Mouse (Mus musculus) embryonic facial prominence, embryonic 15.5 days (tissue): ENCODE data around the gene Mbd5. TPM values are rescaled to one million over a fixed set of nuclear protein-coding genes. Genes with fewer than 3 reads are reported as not detected.
"Not testable (repeated sequence)": the region's sequence is repeated elsewhere in the genome, so short reads cannot be mapped to it uniquely, and the experiment has no call there.

Experiments
- ATAC-seq: fragments of 200-750 bp; cut with Nextera tagmentation; 2 replicates; pipeline ENCODE4 v1.8.0; 2017; ENCODE audit warnings: low read depth, moderate TSS enrichment; ENCODE audit not compliant: insufficient number of reproducible peaks, low FRiP score, low TSS enrichment
- H3K27ac ChIP-seq: fragments of 300-500 bp; sonication (generic); replicated peaks from 2 replicates; pipeline ENCODE4 v1.5.1; 2015; ENCODE audit warnings: mild to moderate bottlenecking, inconsistent platforms
- H3K27me3 ChIP-seq: fragments of 300-500 bp; sonication (generic); 2 replicates; pipeline ENCODE4 v1.6.1; 2015; ENCODE audit warnings: inconsistent platforms
- H3K36me3 ChIP-seq: fragments of 300-500 bp; sonication (generic); 2 replicates; pipeline ENCODE4 v1.6.1; 2015; ENCODE audit warnings: mild to moderate bottlenecking, inconsistent platforms
- H3K4me1 ChIP-seq: fragments of 300-500 bp; sonication (generic); 2 replicates; pipeline ENCODE4 v1.6.1; 2015; ENCODE audit warnings: inconsistent platforms
- H3K4me2 ChIP-seq: fragments of 300-500 bp; sonication (generic); replicated peaks from 2 replicates; pipeline ENCODE4 v1.6.1; 2015; ENCODE audit warnings: mild to moderate bottlenecking, inconsistent platforms
- H3K4me3 ChIP-seq: fragments of 300-500 bp; sonication (generic); replicated peaks from 2 replicates; pipeline ENCODE4 v1.5.1; 2015; ENCODE audit warnings: mild to moderate bottlenecking, inconsistent platforms
- H3K9ac ChIP-seq: fragments of 300-500 bp; sonication (generic); 2 replicates; pipeline ENCODE4 v1.6.1; 2015; ENCODE audit warnings: inconsistent platforms
- H3K9me3 ChIP-seq: fragments of 300-500 bp; sonication (generic); replicated peaks from 2 replicates; pipeline ENCODE4 v1.6.1; 2016; ENCODE audit warnings: inconsistent platforms
- WGBS: fragments of 180-500 bp; shearing (Covaris S2); methylation state at CpG from one replicate; pipeline ENCODE4 v1.1.7; 2015; 5-methylcytosine and 5-hydroxymethylcytosine counted together
- polyA plus RNA-seq: library from polyadenylated mRNA; unstranded; fragments of >200 nt; fragmentation: Nextera tagmentation; extraction: Ambion mirVana; gene quantifications from 2 replicates; pipeline ENCODE4 v1.2.1, GENCODE M21; 2015

Gene Mbd5
- polyA plus RNA-seq, 1 experiment from 2014 or later: 28.4 TPM

- Histone ChIP-seq H3K9ac (no peak overlapping the region), H3K4me2 (no peak overlapping the region), H3K4me3 (no peak overlapping the region), H3K27me3 (no peaks in the 10 kb centered on the region), H3K4me1 (no peaks in the 10 kb centered on the region), H3K36me3 (no peaks in the 10 kb centered on the region), H3K27ac (no peak overlapping the region), H3K9me3 (no peaks in the 10 kb centered on the region)
- 94% methylated on average over 3 of the region's 3 CpGs for WGBS
- no peak for ATAC-seq
Observed at GRCm38 (mm10) chr2:49169766-49170165, 220.5 kb downstream of the Mbd5 start.

GRCm38 (mm10) chr2:49177015-49177414, 227.7 kb downstream of the Mbd5 start:
- Histone ChIP-seq H3K4me3 (no peak overlapping the region), H3K27me3 (no peaks in the 10 kb centered on the region), H3K9ac (no peak overlapping the region), H3K4me2 (no peak overlapping the region), H3K4me1 (no peaks in the 10 kb centered on the region), H3K9me3 (no peaks in the 10 kb centered on the region), H3K27ac (no peak overlapping the region), H3K36me3 (no peaks in the 10 kb centered on the region)
- no peak for ATAC-seq
- 86% methylated on average over 3 of the region's 3 CpGs for WGBS

DNA sequence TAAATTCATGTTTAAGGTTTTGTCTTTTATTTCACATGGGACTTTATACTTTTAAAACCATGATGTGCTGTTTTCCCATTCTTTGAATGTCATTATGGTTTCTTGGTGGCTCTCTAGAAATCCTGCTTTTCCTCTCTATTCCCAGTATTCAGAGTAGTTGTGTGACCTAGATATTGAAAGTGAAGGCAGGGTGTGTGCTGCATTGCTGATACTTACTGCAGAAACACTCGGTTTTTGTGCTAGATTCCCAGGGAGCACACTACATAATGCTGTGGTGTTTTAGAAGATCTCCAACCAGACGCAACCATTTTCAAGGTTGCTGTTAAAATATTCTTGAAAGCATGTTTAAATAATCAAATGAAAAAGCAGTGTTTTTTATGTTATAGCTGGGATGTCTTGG, 241.7 kb downstream of the Mbd5 start:
- ATAC-seq: no peak
- 81% methylated on average over 2 of the region's 2 CpGs for WGBS

GRCm38 (mm10) chr2:49191695-49192094, 242.4 kb downstream of the Mbd5 start:
- no peaks in the 10 kb centered on the region for H3K4me1 ChIP-seq
- no peaks in the 10 kb centered on the region for H3K27me3 ChIP-seq
- no peaks in the 10 kb centered on the region for H3K9me3 ChIP-seq
- H3K9ac ChIP-seq: no peak overlapping the region
- no peak overlapping the region for H3K4me3 ChIP-seq
- H3K36me3 ChIP-seq: no peaks in the 10 kb centered on the region
- H3K27ac ChIP-seq: no peak overlapping the region
- no peak for ATAC-seq
- H3K4me2 ChIP-seq: no peak overlapping the region
- 91% methylated on average over 3 of the region's 3 CpGs for WGBS

More for the DNA sequence above, 241.7 kb downstream of the Mbd5 start:
- Histone ChIP-seq H3K9me3 (no peaks in the 10 kb centered on the region), H3K27ac (no peak overlapping the region), H3K9ac (no peak overlapping the region), H3K4me1 (no peaks in the 10 kb centered on the region), H3K4me2 (no peak overlapping the region), H3K27me3 (no peaks in the 10 kb centered on the region), H3K4me3 (no peak overlapping the region), H3K36me3 (no peaks in the 10 kb centered on the region)

GRCm38 (mm10) chr2:49204081-49204480, 254.8 kb downstream of the Mbd5 start:
- no peak overlapping the region for H3K4me2 ChIP-seq
- H3K27me3 ChIP-seq: no peaks in the 10 kb centered on the region
- H3K27ac ChIP-seq: no peak overlapping the region
- no peak for ATAC-seq
- H3K9me3 ChIP-seq: no peaks in the 10 kb centered on the region
- no peaks in the 10 kb centered on the region for H3K4me1 ChIP-seq
- no peak overlapping the region for H3K4me3 ChIP-seq
- WGBS: 53% methylated on average over 1 of the region's 1 CpGs
- no peaks in the 10 kb centered on the region for H3K36me3 ChIP-seq
- H3K9ac ChIP-seq: no peak overlapping the region

DNA sequence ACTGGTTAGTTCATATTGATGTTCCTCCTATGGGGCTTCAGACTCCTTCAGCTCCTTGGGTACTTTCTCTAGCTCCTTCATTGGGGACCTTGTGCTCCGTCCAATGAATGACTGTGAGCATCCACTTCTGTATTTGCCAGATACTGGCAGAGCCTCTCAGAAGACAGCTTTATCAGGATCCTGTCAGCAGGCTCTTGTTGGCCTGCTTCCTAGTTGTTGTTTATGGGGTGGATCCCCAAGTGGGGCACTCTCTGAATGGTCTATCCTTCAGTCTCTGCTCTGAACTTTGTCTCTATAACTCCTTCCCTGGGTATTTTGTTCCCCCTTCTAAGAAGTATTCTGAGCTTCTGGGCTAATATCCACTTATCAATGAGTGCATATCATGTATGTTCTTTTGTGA, 256.4 kb downstream of the Mbd5 start:
- H3K27me3 ChIP-seq, H3K4me3 ChIP-seq, H3K4me2 ChIP-seq, ATAC-seq, H3K36me3 ChIP-seq, H3K9ac ChIP-seq, H3K4me1 ChIP-seq, H3K27ac ChIP-seq, H3K9me3 ChIP-seq: not testable (repeated sequence)
- WGBS: 96% methylated on average over 1 of the region's 1 CpGs

DNA sequence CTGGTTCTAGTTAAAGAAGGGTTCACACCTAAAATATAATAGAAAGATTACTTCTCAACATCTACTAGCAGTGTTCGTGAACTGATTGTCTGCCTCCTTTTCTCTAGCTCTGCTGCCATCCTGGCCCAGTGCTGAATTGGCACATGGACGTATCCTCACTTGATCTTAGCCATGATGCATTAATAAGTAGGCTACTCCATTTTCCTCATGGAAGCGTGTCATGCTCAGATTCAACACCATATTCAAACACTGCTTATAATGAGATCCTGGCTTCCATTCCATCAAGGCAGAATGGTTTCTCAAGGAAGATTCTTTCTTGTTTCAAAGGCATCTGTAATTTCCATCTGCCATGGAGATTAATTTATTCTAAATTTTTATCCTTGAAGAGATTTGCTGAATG, 260.0 kb downstream of the Mbd5 start:
- no peaks in the 10 kb centered on the region for H3K9me3 ChIP-seq
- no peak overlapping the region for H3K4me3 ChIP-seq
- H3K4me2 ChIP-seq: no peak overlapping the region
- WGBS: 91% methylated on average over 3 of the region's 3 CpGs
- H3K4me1 ChIP-seq: no peaks in the 10 kb centered on the region
- H3K36me3 ChIP-seq: no peaks in the 10 kb centered on the region
- ATAC-seq: no peak
- no peaks in the 10 kb centered on the region for H3K27me3 ChIP-seq
- H3K9ac ChIP-seq: no peak overlapping the region
- no peak overlapping the region for H3K27ac ChIP-seq

DNA sequence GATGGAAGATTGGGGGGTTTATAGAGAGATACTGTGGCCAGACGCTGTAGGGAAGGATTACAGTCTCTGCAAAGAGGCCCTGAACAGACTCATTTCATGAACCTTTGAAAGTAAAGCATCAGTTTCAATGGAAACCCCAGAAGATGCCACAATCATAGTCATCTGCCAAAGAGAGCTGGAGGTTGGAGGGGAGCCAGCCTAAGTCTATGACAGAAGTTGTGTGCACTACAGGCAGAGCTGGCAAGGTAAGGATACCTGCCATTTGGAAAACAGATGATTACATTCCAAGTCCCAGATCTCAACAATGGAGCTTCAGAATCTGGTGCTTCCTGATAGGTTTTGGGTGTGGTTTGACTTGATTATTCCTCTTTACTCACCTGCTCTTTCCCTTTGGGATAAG, 261.1 kb downstream of the Mbd5 start:
- Histone ChIP-seq H3K4me3 (no peak overlapping the region), H3K27me3 (no peaks in the 10 kb centered on the region), H3K27ac (no peak overlapping the region), H3K9me3 (no peaks in the 10 kb centered on the region), H3K36me3 (no peaks in the 10 kb centered on the region), H3K4me2 (no peak overlapping the region), H3K9ac (no peak overlapping the region), H3K4me1 (no peaks in the 10 kb centered on the region)
- no peak for ATAC-seq
- 89% methylated on average over 1 of the region's 1 CpGs for WGBS

DNA sequence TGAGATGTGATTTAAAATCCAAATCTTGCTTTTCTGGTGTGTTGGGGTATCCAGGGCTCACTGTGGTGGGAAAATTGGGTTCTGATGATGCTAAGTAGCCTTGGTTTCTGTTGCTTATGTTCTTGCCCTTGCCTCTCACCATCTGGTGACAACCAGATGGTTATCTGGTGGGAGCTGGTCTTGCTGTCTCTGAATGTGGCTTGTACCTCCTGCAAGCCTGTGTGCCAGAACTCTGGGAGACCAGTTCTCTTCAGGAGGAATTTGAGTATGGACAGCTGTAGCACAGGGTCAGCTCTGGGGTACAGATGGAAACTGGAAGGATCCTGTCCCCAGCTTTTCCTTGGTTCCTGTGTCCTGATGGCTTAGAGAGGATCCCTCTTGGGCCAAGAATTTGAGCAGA, 280.4 kb downstream of the Mbd5 start:
- H3K4me1 ChIP-seq: no peaks in the 10 kb centered on the region
- no peak for ATAC-seq
- H3K27me3 ChIP-seq: no peaks in the 10 kb centered on the region

DNA sequence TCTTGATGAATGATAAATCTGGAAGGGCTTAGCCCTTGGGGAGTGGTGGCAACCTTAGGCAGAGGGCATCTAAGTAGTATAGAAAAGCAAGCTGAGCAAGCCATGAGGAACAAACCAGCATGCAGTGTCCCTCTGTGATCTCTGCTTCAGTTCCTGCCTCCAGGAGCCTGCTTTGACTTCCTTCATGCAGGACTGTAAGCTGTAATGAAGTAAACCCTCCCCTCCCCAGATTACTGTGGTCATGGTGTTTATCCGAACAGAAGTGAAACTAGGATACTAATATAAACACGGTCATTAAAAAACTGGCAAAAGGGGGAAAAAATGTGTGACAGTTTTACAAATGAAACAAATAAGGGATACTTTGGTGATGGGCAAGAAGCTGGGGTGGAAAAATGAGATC, 284.8 kb downstream of the Mbd5 start:
- Histone ChIP-seq H3K4me2 (no peak overlapping the region), H3K36me3 (0 out of 2 replicates have a peak, but pooled peaks cover 3% of the 10 kb centered on the region), H3K4me1 (no peaks in the 10 kb centered on the region), H3K27ac (no peak overlapping the region), H3K9me3 (no peaks in the 10 kb centered on the region), H3K9ac (no peak overlapping the region), H3K27me3 (no peaks in the 10 kb centered on the region), H3K4me3 (no peak overlapping the region)
- no peak for ATAC-seq
- WGBS: 58% methylated on average over 2 of the region's 2 CpGs

More for the DNA sequence above, 280.4 kb downstream of the Mbd5 start:
- Histone ChIP-seq H3K9ac (no peak overlapping the region), H3K4me3 (no peak overlapping the region), H3K4me2 (no peak overlapping the region), H3K36me3 (no peaks in the 10 kb centered on the region), H3K27ac (no peak overlapping the region), H3K9me3 (no peaks in the 10 kb centered on the region)

DNA sequence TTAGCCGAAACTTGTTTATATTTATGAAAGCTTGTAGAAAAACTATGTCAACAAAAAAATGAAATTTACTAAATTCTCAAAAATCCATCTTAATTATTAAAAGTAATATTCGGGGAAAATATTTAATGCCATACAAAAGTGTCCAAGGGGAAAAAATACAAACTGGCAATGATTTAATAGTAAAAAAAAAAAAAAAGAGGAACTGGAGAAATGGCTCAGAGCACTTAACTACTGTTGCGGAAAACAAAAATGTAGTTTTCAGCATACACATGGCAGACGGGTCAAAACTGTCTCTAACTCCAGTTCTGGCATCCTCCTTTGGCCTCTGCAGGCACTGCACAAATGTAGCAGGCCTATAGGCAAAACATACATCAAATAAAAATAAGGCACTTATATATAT, 292.4 kb downstream of the Mbd5 start:
- H3K9ac ChIP-seq: no peak overlapping the region
- 81% methylated on average over 4 of the region's 4 CpGs for WGBS

GRCm38 (mm10) chr2:49264092-49264491, 314.8 kb downstream of the Mbd5 start:
- no peaks in the 10 kb centered on the region for H3K4me1 ChIP-seq
- no peak overlapping the region for H3K4me2 ChIP-seq
- no peak overlapping the region for H3K4me3 ChIP-seq
- no peak overlapping the region for H3K9ac ChIP-seq
- H3K27me3 ChIP-seq: no peaks in the 10 kb centered on the region
- H3K27ac ChIP-seq: no peak overlapping the region
- H3K36me3 ChIP-seq: no peaks in the 10 kb centered on the region
- ATAC-seq: no peak
- H3K9me3 ChIP-seq: no peaks in the 10 kb centered on the region
- WGBS: 73% methylated on average over 2 of the region's 2 CpGs

More for the DNA sequence above, 292.4 kb downstream of the Mbd5 start:
- no peak overlapping the region for H3K4me2 ChIP-seq
- H3K9me3 ChIP-seq: no peaks in the 10 kb centered on the region
- no peak for ATAC-seq
- no peak overlapping the region for H3K4me3 ChIP-seq
- H3K27me3 ChIP-seq: no peaks in the 10 kb centered on the region
- 0 out of 2 replicates have a peak, but pooled peaks cover 5% of the 10 kb centered on the region for H3K36me3 ChIP-seq
- H3K4me1 ChIP-seq: no peaks in the 10 kb centered on the region
- H3K27ac ChIP-seq: no peak overlapping the region
